Mouse (Mus musculus) liver, embryonic 12.5 days (tissue): ENCODE data around the gene Orc3. TPM values are rescaled to one million over a fixed set of nuclear protein-coding genes. Genes with fewer than 3 reads are reported as not detected.

Experiments used
- ATAC-seq: fragments of 200-750 bp; cut with Nextera tagmentation; 2 replicates; pipeline ENCODE4 v1.8.0; 2017; ENCODE audit warnings: moderate number of reproducible peaks, mild to moderate bottlenecking, moderate library complexity
- H3K27ac ChIP-seq: fragments of 300-500 bp; sonication (generic); 2 replicates; pipeline ENCODE4 v1.5.1; 2016; ENCODE audit warnings: mild to moderate bottlenecking
- H3K27me3 ChIP-seq: fragments of 300-500 bp; sonication (generic); replicated peaks from 2 replicates; pipeline ENCODE4 v1.6.1; 2016; ENCODE audit warnings: mild to moderate bottlenecking, moderate library complexity
- H3K36me3 ChIP-seq: fragments of 300-500 bp; sonication (generic); 2 replicates; pipeline ENCODE4 v1.6.1; 2016; ENCODE audit warnings: mild to moderate bottlenecking, moderate library complexity
- H3K4me1 ChIP-seq: fragments of 300-500 bp; sonication (generic); 2 replicates; pipeline ENCODE4 v1.6.1; 2016
- H3K4me2 ChIP-seq: fragments of 300-500 bp; sonication (generic); 2 replicates; pipeline ENCODE4 v1.6.1; 2016; ENCODE audit warnings: mild to moderate bottlenecking, moderate library complexity
- H3K4me3 ChIP-seq: fragments of 300-500 bp; sonication (generic); 2 replicates; pipeline ENCODE4 v1.5.1; 2016; ENCODE audit warnings: mild to moderate bottlenecking, moderate library complexity
- H3K9ac ChIP-seq: fragments of 300-500 bp; sonication (generic); 2 replicates; pipeline ENCODE4 v1.6.1; 2016; ENCODE audit warnings: mild to moderate bottlenecking, moderate library complexity
- H3K9me3 ChIP-seq: fragments of 300-500 bp; sonication (generic); replicated peaks from 2 replicates; pipeline ENCODE4 v1.6.1; 2016; ENCODE audit warnings: mild to moderate bottlenecking, moderate library complexity
- WGBS: fragments of 180-500 bp; shearing (Covaris S2); methylation state at CpG from one replicate; pipeline ENCODE4 v1.1.7; 2016; ENCODE audit not compliant: insufficient replicate concordance; 5-methylcytosine and 5-hydroxymethylcytosine counted together
- polyA plus RNA-seq: library from polyadenylated mRNA; unstranded; fragments of >200 nt; fragmentation: Nextera tagmentation; extraction: Ambion mirVana; gene quantifications from 2 replicates; pipeline ENCODE4 v1.2.1, GENCODE M21; 2016

Orc3 gene
- polyA plus RNA-seq, 1 experiment from 2014 or later, result 73.0 TPM

GRCm38 (mm10) chr4:34629956-34630355 lies 15.2 kb upstream of the Orc3 start:
- no peaks in the 10 kb centered on the region for H3K4me1 ChIP-seq
- no peaks in the 10 kb centered on the region for H3K27me3 ChIP-seq
- H3K4me2 ChIP-seq, result no peak overlapping the region
- peaks cover 69% of the 10 kb centered on the region for H3K36me3 ChIP-seq
- H3K9ac ChIP-seq, result no peak overlapping the region
- H3K9me3 ChIP-seq, result no peaks in the 10 kb centered on the region
- WGBS, result 70% methylated on average over 1 of the region's 1 CpGs
- no peak overlapping the region for H3K27ac ChIP-seq
- no peak overlapping the region for H3K4me3 ChIP-seq
- no peak for ATAC-seq

- Histone ChIP-seq H3K4me1 (no peaks in the 10 kb centered on the region), H3K27ac (no peak overlapping the region), H3K9ac (no peak overlapping the region), H3K36me3 (peaks cover 66% of the 10 kb centered on the region), H3K4me3 (no peak overlapping the region), H3K27me3 (no peaks in the 10 kb centered on the region), H3K9me3 (no peaks in the 10 kb centered on the region), H3K4me2 (no peak overlapping the region)
- no peak for ATAC-seq
- WGBS, result 83% methylated on average over 6 of the region's 6 CpGs
Observed at GRCm38 (mm10) chr4:34626401-34626800, 11.7 kb upstream of the Orc3 start.

GRCm38 (mm10) chr4:34625556-34625955 lies 10.8 kb upstream of the Orc3 start:
- peaks cover 57% of the 10 kb centered on the region for H3K36me3 ChIP-seq
- no peaks in the 10 kb centered on the region for H3K9me3 ChIP-seq
- WGBS, result 79% methylated on average over 4 of the region's 4 CpGs
- no peak overlapping the region for H3K9ac ChIP-seq
- H3K4me1 ChIP-seq, result no peaks in the 10 kb centered on the region
- H3K27ac ChIP-seq, result no peak overlapping the region
- H3K4me3 ChIP-seq, result no peak overlapping the region
- ATAC-seq, result no peak
- no peak overlapping the region for H3K4me2 ChIP-seq
- no peaks in the 10 kb centered on the region for H3K27me3 ChIP-seq

- Histone ChIP-seq H3K27me3 (no peaks in the 10 kb centered on the region), H3K27ac (no peak overlapping the region), H3K36me3 (peaks cover 10% of the 10 kb centered on the region), H3K9ac (peak overlapping the region; percentile 87), H3K4me3 (peak overlapping the region; percentile 75), H3K4me1 (peaks cover 34% of the 10 kb centered on the region), H3K4me2 (peak overlapping the region; percentile 85), H3K9me3 (no peaks in the 10 kb centered on the region)
- ATAC-seq, result no peak
- WGBS, result 60% methylated on average over 8 of the region's 8 CpGs
Observed at GRCm38 (mm10) chr4:34616146-34616545, 1.4 kb upstream of the Orc3 start.

- H3K27ac ChIP-seq, result peak overlapping the region; percentile 88
- ATAC-seq, result no peak
- WGBS, result 1% methylated on average over 13 of the region's 13 CpGs
Observed at GRCm38 (mm10) chr4:34615303-34615702, 559 bp upstream of the Orc3 start.

GRCm38 (mm10) chr4:34613571-34614145 lies 1.1 kb downstream of the Orc3 start:
- Histone ChIP-seq H3K36me3 (peaks cover 15% of the 10 kb centered on the region), H3K4me2 (peak overlapping the region; percentile 85), H3K9ac (peak overlapping the region; percentile 87), H3K9me3 (no peaks in the 10 kb centered on the region), H3K4me1 (peaks cover 34% of the 10 kb centered on the region), H3K27ac (peak overlapping the region; percentile 88), H3K27me3 (no peaks in the 10 kb centered on the region), H3K4me3 (peak overlapping the region; percentile 75)
- ATAC-seq, result no peak
- 50% methylated on average over 6 of the region's 6 CpGs for WGBS

More at GRCm38 (mm10) chr4:34615303-34615702, 559 bp upstream of the Orc3 start:
- H3K4me2 ChIP-seq, result peak overlapping the region; percentile 85
- H3K9ac ChIP-seq, result peak overlapping the region; percentile 87
- H3K36me3 ChIP-seq, result peaks cover 8% of the 10 kb centered on the region
- no peaks in the 10 kb centered on the region for H3K27me3 ChIP-seq
- peak overlapping the region; percentile 75 for H3K4me3 ChIP-seq
- H3K9me3 ChIP-seq, result no peaks in the 10 kb centered on the region
- peaks cover 34% of the 10 kb centered on the region for H3K4me1 ChIP-seq

GRCm38 (mm10) chr4:34606658-34607057 lies 8.1 kb downstream of the Orc3 start:
- 92% methylated on average over 10 of the region's 10 CpGs for WGBS
- H3K36me3 ChIP-seq, result peaks cover 69% of the 10 kb centered on the region
- no peak overlapping the region for H3K27ac ChIP-seq
- no peak for ATAC-seq
- H3K9ac ChIP-seq, result no peak overlapping the region
- no peaks in the 10 kb centered on the region for H3K4me1 ChIP-seq
- no peak overlapping the region for H3K4me3 ChIP-seq
- H3K4me2 ChIP-seq, result no peak overlapping the region
- no peaks in the 10 kb centered on the region for H3K27me3 ChIP-seq
- no peaks in the 10 kb centered on the region for H3K9me3 ChIP-seq

- no peak overlapping the region for H3K9ac ChIP-seq
- WGBS, result 91% methylated on average over 6 of the region's 6 CpGs
- no peaks in the 10 kb centered on the region for H3K4me1 ChIP-seq
- H3K27ac ChIP-seq, result no peak overlapping the region
- H3K9me3 ChIP-seq, result no peaks in the 10 kb centered on the region
- no peak overlapping the region for H3K4me2 ChIP-seq
- no peaks in the 10 kb centered on the region for H3K27me3 ChIP-seq
- H3K4me3 ChIP-seq, result no peak overlapping the region
- no peak for ATAC-seq
- H3K36me3 ChIP-seq, result peaks cover 78% of the 10 kb centered on the region
Observed at GRCm38 (mm10) chr4:34603123-34603522, 11.6 kb downstream of the Orc3 start.

GRCm38 (mm10) chr4:34584871-34585607 lies 29.7 kb downstream of the Orc3 start:
- no peak for ATAC-seq
- H3K27me3 ChIP-seq, result no peaks in the 10 kb centered on the region

GRCm38 (mm10) chr4:34583427-34583826 lies 31.3 kb downstream of the Orc3 start:
- ATAC-seq, result no peak
- Histone ChIP-seq H3K4me2 (no peak overlapping the region), H3K27ac (no peak overlapping the region), H3K4me3 (no peak overlapping the region), H3K9ac (no peak overlapping the region), H3K27me3 (no peaks in the 10 kb centered on the region), H3K4me1 (peaks cover 3% of the 10 kb centered on the region; the same call in 1 of the 2 replicates), H3K9me3 (no peaks in the 10 kb centered on the region), H3K36me3 (peaks cover 82% of the 10 kb centered on the region)
- 92% methylated on average over 3 of the region's 3 CpGs for WGBS

More at GRCm38 (mm10) chr4:34584871-34585607, 29.7 kb downstream of the Orc3 start:
- Histone ChIP-seq H3K4me1 (peaks cover 3% of the 10 kb centered on the region; the same call in 1 of the 2 replicates), H3K9me3 (no peaks in the 10 kb centered on the region), H3K4me2 (no peak overlapping the region), H3K36me3 (peaks cover 73% of the 10 kb centered on the region), H3K9ac (no peak overlapping the region), H3K4me3 (no peak overlapping the region), H3K27ac (no peak overlapping the region)
- WGBS, result 81% methylated on average over 7 of the region's 7 CpGs

- no peak for ATAC-seq
- Histone ChIP-seq H3K9ac (no peak overlapping the region), H3K27ac (no peak overlapping the region), H3K27me3 (no peaks in the 10 kb centered on the region), H3K36me3 (peaks cover 87% of the 10 kb centered on the region), H3K9me3 (no peaks in the 10 kb centered on the region), H3K4me1 (peaks cover 3% of the 10 kb centered on the region; the same call in 1 of the 2 replicates), H3K4me3 (no peak overlapping the region), H3K4me2 (no peak overlapping the region)
- 63% methylated on average over 5 of the region's 5 CpGs for WGBS
Observed at GRCm38 (mm10) chr4:34582476-34582875, 32.3 kb downstream of the Orc3 start.

- no peak for ATAC-seq
Observed at GRCm38 (mm10) chr4:34581990-34582389, 32.8 kb downstream of the Orc3 start.

More at GRCm38 (mm10) chr4:34581990-34582389, 32.8 kb downstream of the Orc3 start:
- Histone ChIP-seq H3K4me2 (no peak overlapping the region), H3K9me3 (no peaks in the 10 kb centered on the region), H3K4me1 (peaks cover 3% of the 10 kb centered on the region; the same call in 1 of the 2 replicates), H3K9ac (no peak overlapping the region), H3K27ac (no peak overlapping the region), H3K27me3 (no peaks in the 10 kb centered on the region), H3K36me3 (peaks cover 87% of the 10 kb centered on the region), H3K4me3 (no peak overlapping the region)
- 64% methylated on average over 7 of the region's 7 CpGs for WGBS
